Mouse (Mus musculus) adrenal gland, adult 2 months (tissue): ENCODE measurements at regions not wholly inside any gene's neighbourhood (a gene's known extent, or its start where the extent isn't known, plus 50 kb on each side); places are given as distances from the start of the nearest gene placed in this dataset.
"Not testable (repeated sequence)": the region's sequence is repeated elsewhere in the genome, so short reads cannot be mapped to it uniquely, and the experiment has no call there.

ENCODE experiments used
- DNase-seq: peaks from one replicate; pipeline ENCODE4 v3.0.0; 2021

- no peak for DNase-seq
Measured at GRCm38 (mm10) chr8:88064414-88065110, 54.0 kb upstream of the Cnep1r1 start.

GRCm38 (mm10) chr8:88059107-88059506, 59.5 kb upstream of the Cnep1r1 start:
- not testable (repeated sequence) for DNase-seq

GRCm38 (mm10) chr8:88057686-88058234, 60.8 kb upstream of the Cnep1r1 start:
- no peak for DNase-seq

- DNase-seq = no peak
Measured at GRCm38 (mm10) chr8:88050651-88051050, 67.9 kb upstream of the Cnep1r1 start.

GRCm38 (mm10) chr8:88049091-88049490, 69.5 kb upstream of the Cnep1r1 start:
- DNase-seq = peak; percentile 32

GRCm38 (mm10) chr8:88045995-88046394, 72.6 kb upstream of the Cnep1r1 start:
- DNase-seq = no peak

- DNase-seq = no peak
Measured at GRCm38 (mm10) chr8:88039286-88039685, 79.3 kb upstream of the Cnep1r1 start.

- DNase-seq = no peak
Measured at GRCm38 (mm10) chr8:88037994-88038393, 78.6 kb upstream of the Zfp423 start.

- DNase-seq = no peak
Measured at GRCm38 (mm10) chr8:88033054-88033453, 73.7 kb upstream of the Zfp423 start.

GRCm38 (mm10) chr8:88024496-88024895, 65.1 kb upstream of the Zfp423 start:
- no peak for DNase-seq

GRCm38 (mm10) chr8:88023423-88023822, 64.0 kb upstream of the Zfp423 start:
- peak; percentile 53 for DNase-seq

GRCm38 (mm10) chr8:88022776-88023385, 63.5 kb upstream of the Zfp423 start:
- no peak for DNase-seq

- no peak for DNase-seq
Measured at GRCm38 (mm10) chr8:88019243-88020115, 60.1 kb upstream of the Zfp423 start.

GRCm38 (mm10) chr8:88018494-88018893, 59.1 kb upstream of the Zfp423 start:
- no peak for DNase-seq

GRCm38 (mm10) chr8:88012177-88012825, 52.9 kb upstream of the Zfp423 start:
- peak; percentile 66 for DNase-seq

- peak; percentile 41 for DNase-seq
Measured at GRCm38 (mm10) chr8:88010566-88010965, 51.2 kb upstream of the Zfp423 start.

- peak; percentile 13 for DNase-seq
Measured at GRCm38 (mm10) chr8:88009878-88010277, 50.5 kb upstream of the Zfp423 start.
